Mouse (Mus musculus) myocyte (in vitro differentiated cells): Measurements from ENCODE around the gene Gm11562.

Source experiments
- CEBPB ChIP-seq: IDR thresholded peaks from 2 replicates; pipeline ENCODE4 v1.6.1; 2011; ENCODE audit warnings: mild to moderate bottlenecking, moderate library complexity; ENCODE audit not compliant: poor library complexity, insufficient read depth, severe bottlenecking
- MAX ChIP-seq: IDR thresholded peaks from one replicate; pipeline ENCODE4 v1.6.1; 2011; ENCODE audit warnings: low read depth, mild to moderate bottlenecking, control low read depth
- MYOD1 ChIP-seq, 3 experiments: IDR thresholded peaks; one replicate each; pipeline ENCODE4 v1.6.1; 2011; ENCODE audit warnings: control low read depth in 2 of 3, low read depth in 2 of 3, mild to moderate bottlenecking in 2 of 3, moderate library complexity in 1 of 3; ENCODE audit not compliant: insufficient read length in 2 of 3, control insufficient read depth in 1 of 3
- MYOG ChIP-seq, 3 experiments: IDR thresholded peaks; one replicate each; pipeline ENCODE4 v1.6.1; 2011; ENCODE audit warnings: control low read depth in 2 of 3, low read depth in 2 of 3, mild to moderate bottlenecking in 2 of 3; ENCODE audit not compliant: insufficient read length in 2 of 3, control insufficient read depth in 1 of 3, insufficient read depth in 1 of 3
- POLR2A ChIP-seq: IDR thresholded peaks from one replicate; pipeline ENCODE4 v1.6.1; 2011; ENCODE audit warnings: low read depth, mild to moderate bottlenecking, control low read depth, moderate library complexity; ENCODE audit not compliant: insufficient read length
- POLR2AphosphoS2 ChIP-seq: IDR thresholded peaks from one replicate; pipeline ENCODE4 v1.6.1; 2011; ENCODE audit warnings: low read depth, control low read depth; ENCODE audit not compliant: insufficient read length
- SRF ChIP-seq: IDR thresholded peaks from one replicate; pipeline ENCODE4 v1.6.1; 2011; ENCODE audit warnings: low read depth; ENCODE audit not compliant: control insufficient read depth, insufficient read length
- TCF12 ChIP-seq: IDR thresholded peaks from one replicate; pipeline ENCODE4 v1.6.1; 2011; ENCODE audit warnings: mild to moderate bottlenecking, control low read depth; ENCODE audit not compliant: poor library complexity, insufficient read depth, severe bottlenecking
- TCF3 ChIP-seq: IDR thresholded peaks from one replicate; pipeline ENCODE4 v1.6.1; 2011; ENCODE audit warnings: low read depth, control low read depth; ENCODE audit not compliant: insufficient read length
- USF1 ChIP-seq: IDR thresholded peaks from one replicate; pipeline ENCODE4 v1.6.1; 2011; ENCODE audit warnings: low read depth, mild to moderate bottlenecking, control low read depth, moderate library complexity

DNA sequence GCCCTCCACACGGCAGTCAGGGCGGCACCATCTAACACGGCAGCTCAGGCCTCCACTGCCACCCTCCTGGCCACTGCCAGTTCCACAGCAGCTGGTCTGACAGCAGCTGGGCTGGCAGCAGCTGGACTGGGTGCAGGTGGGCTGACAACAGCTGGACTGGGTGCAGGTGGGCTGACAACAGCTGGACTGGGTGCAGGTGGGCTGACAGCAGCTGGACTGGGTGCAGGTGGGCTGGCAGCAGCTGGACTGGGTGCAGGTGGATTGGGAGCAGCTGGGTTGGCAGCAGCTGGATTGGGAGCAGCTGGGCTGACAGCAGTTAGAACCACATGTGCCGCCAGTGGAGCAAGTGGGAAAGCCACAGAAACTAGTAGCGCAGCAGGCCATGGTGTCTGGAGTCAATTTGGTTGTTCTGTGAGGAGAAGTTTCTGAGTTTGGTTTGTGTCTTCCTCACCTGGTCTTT is 37.0 kb downstream of the Gm11562 start, which contains the start of gene Krtap1-4:
- TF ChIP-seq POLR2A (no peak), USF1 (no peak), CEBPB (no peak), TCF12 (no peak), MYOD1 (IDR thresholded peaks at IDR 0.05; ENCODE audit: control insufficient read depth in 1 of 3, insufficient read length in 2 of 3, low read depth in 2 of 3) (peak in 2 of 3 experiments; percentile 23 to 59), MYOG (IDR thresholded peaks at IDR 0.05; ENCODE audit: control insufficient read depth in 1 of 3, insufficient read depth in 1 of 3, insufficient read length in 2 of 3, low read depth in 2 of 3) (peak in 2 of 3 experiments; percentile 19 to 43), POLR2AphosphoS2 (no peak), TCF3 (peak; percentile 61), MAX (no peak), SRF (no peak)
